Mouse (Mus musculus) ovary, adult 18-20 months (tissue): Measurements from ENCODE around the gene Ankrd12.

Experiments used
- DNase-seq: peaks from one replicate; pipeline ENCODE4 v3.0.0; 2022; ENCODE audit warnings: low spot score, mixed read lengths

The Ankrd12 gene

DNA sequence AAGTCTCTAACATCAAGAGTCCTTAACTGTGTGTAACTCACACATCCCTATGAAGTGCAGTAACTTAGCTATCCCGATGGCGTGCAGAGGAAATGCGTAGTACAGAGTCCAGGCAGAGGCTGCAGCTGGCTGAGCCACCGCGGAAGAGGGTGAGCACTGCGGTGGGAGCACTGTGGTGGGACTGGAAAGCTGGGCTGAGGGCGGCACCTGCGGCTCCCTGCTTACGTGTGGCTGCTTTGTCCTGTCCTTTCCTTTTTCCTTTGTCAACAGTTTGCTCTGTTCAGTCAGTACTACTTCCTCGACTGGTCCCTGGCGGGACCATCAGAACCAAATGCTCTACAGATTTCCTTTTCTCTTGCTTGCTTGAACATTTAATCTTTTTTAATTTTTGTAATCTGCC is 109.1 kb downstream of the Ankrd12 start:
- no peak for DNase-seq

GRCm38 (mm10) chr17:65962263-65962662 is 114.6 kb downstream of the Ankrd12 start:
- DNase-seq, result no peak

DNA sequence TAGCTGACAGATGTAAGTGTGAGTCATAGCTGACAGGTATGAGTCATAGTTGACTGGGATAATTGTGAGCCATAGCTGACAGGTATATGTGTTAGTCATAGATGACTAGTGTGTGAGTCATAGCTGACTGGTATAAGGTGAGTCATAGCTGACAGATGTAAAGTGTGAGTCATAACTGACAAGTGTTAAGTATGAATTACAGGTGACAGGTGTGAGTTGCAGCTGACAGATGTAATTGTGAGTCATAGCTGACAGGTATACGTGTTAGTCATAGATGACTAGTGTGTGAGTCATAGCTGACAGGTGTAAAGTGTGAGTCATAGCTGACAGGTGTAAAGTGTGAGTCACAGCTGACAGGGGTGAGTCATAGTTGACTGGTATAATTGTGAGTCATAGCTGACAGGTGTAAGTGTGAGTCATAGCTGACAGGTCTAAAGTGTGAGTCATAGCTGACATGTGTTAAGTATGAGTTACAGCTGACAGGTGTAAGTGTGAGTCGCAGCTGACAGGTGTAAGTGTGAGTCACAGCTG is 115.2 kb downstream of the Ankrd12 start:
- DNase-seq, result no peak

- no peak for DNase-seq
Observed at GRCm38 (mm10) chr17:65959011-65959410, 117.9 kb downstream of the Ankrd12 start.

DNA sequence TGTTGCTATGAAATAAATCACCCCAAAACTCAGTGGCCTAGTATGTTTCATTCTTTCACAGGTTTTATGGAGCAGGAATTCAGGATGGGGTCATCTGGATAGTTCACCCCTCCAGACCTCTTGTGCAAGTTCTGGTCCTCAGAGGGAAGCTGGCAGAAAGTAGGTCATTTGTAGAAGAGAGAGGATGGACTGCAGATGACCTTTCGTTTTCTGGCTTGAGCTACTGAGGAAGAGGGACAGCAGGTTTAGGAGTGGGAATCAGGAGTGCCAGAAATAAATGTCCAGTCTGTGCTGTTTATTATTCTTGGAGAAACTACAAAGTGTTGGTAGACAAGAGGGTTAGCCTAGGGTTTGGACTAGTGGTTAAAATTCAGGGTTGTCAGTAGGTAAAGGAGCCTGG is 118.5 kb downstream of the Ankrd12 start:
- no peak for DNase-seq

DNA sequence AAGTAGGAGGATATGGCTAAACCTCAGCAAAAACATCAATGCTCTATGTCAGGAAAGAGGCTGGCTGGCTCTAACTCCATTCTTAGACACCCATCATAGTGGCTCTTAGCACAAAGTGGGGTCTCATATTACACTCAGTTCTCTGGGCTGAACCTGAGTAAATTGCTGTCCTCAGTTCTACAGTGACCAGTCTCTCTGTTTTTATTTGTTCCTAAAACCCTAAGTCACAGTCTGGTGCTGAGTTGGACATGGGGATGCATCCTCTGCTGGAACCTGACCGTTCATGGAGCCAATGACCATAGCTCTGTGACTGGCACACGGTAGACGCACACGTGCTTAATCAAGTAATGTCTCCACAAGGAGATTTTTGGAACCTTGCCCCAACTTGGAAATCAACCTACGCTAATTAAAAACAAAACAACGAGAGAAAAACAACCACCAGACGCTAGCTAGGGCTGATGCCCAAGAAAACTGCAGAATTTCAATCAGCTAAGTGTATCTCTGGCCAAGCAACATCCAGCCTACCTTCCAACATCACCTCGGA is 119.0 kb downstream of the Ankrd12 start:
- DNase-seq, result no peak

DNA sequence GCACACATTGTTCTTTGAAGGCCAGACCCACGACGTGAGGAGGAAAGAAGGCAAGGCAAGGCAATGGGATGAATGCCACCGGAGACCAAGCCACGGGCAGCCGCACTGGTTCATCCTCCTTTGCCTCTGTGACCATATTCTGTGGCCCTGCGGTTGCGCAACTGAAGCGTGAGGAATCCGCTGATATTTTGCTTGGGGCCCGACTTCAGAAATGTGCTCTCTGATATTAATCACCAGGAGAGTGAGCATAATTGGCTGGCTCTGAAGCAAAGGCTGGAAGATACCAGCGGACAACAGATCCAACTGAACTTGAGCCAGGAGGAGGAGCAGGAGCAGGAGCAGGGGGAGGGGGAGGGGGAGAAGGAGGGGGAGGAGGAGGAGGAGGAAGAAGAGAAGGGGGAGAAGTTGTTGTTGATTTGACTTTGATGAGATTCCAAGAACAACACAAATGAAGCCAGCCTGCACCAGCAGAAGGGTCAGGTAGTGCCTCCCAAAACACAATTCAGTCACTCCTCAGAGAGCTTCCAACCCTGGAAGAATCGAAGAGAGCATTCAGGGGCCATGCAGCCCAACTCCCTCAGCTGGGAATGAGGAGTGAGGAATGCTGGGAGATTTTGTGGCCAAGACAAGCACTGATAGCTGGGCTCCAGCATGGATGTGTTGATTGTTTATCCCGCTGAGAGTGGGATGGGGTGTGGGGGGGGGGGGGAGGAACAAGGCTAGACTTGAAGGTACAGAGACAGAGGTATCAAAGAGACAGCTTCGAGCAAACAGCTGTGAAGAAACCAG is 119.7 kb downstream of the Ankrd12 start:
- peak; percentile 77 for DNase-seq

- DNase-seq, result no peak
Observed at GRCm38 (mm10) chr17:65956140-65956539, 120.7 kb downstream of the Ankrd12 start.

DNA sequence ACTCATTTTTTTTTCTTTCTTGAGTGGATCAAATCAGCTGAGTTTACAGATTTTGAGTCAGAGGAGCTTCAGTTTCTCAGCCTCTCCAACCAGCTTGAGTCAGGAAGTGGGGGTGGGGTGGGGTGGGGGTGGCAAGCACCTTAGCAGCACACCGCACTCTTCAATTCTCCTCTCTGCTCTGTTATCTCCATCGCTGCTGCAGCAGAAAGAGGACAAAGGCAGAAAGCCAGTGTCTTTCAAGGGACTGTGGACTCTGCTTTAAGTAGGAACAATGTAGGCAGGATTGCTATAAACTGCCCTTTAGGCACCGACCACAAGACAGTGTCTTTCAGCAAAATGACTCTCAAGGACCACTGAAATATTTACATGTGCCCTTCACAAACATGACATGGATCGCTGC is 122.9 kb downstream of the Ankrd12 start:
- no peak for DNase-seq

GRCm38 (mm10) chr17:65952083-65952482 is 124.8 kb downstream of the Ankrd12 start:
- no peak for DNase-seq

DNA sequence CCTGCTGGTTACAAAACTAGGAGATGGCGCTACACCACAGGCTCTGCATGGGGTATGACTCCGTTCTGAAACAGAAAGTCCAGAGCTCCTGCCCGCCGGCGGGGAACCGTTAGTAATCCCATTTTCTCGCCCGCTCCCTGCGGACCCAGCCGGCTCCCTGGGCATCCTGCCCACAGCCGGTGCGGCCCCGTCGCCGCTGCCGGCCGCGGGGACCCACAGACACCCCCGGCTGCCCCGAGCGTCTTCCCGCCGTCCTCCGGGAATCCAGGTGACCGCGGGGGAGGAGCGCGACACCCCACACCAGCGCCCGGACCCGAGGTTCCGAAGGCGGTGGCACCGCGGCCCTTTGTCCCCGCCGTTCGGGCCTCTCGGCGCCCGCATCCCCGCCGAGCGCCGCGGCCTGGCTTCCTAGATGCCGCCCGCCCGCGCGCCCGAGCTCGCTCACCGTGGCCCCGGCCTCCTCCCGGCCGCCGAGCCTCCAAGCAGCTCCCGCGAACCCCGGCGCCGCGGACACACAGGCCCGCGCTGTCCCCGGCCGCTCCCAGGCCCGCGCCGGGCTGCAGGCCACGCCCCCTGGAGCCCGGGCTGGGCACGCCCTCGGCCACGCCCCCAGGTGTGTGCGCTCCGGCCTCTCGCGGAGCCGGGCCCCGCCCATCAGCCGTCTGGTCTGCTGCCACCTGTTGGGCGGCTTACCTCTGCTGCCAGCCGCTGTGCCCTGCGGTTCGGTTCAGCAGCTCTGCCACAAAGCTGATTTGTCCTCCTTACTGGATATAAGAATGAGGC is 126.1 kb downstream of the Ankrd12 start, which contains the start of gene Twsg1:
Gene Twsg1 (minus strand): TSS at position 605 of the 783 bp plus-strand sequence.
- DNase-seq, result peak; percentile 91

DNA sequence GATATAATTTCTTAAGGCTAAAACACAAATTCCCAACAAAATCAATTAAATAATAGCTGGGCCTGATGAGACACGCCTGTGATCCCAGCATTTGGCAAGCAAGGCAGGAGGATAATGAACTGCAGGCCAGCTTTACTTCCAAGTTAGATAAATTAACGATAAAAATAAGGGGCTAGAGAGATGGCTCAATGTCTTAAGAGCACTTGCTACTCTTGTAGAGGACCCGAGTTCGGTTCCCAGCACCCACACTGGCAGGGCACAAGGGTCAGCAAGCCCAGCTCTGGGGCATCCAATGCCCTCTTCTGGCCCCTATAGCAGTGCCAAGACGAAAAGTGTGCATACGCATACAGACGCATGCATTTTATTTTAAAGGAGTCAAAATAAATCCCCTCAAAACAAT is 126.7 kb downstream of the Ankrd12 start:
- DNase-seq, result no peak

DNA sequence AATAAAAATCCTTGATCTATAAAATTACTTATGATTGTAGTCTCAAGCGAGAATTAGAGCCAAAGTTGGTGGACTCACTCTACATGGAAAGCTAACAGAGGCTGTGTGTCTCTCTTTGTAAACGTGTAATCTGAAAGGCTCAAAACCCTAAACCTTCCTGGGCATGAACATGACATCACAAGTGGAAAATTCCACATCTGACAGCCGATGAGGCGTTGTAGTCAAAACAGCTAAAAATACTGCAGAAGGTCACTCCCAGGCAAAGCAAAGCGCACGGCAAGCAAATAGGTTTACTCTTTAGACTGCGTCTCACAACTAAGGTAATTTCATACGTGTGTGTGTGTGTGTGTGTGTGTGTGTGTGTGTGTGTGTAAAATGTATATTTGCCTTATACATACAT is 129.6 kb downstream of the Ankrd12 start:
- peak; percentile 30 for DNase-seq

DNA sequence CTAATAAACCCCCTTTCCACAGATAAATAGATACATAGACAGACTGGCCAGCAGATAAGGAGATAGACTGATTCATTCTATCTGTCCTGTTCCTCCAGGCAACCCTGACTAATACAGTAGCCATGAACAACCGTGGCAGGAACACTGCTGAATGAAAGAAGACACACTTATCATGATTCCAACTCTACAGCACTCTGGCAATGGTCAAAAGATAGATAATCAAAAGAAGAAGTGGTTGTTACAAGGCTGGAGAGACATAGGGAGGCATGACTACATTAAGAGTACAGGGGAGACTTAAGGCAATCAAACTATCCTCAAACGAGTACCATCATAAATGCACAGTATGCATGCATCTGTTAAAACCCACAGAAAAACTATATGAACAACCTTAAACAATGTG is 131.5 kb downstream of the Ankrd12 start:
- DNase-seq, result no peak

- no peak for DNase-seq
Observed at GRCm38 (mm10) chr17:65942394-65942793, 134.5 kb downstream of the Ankrd12 start.

- DNase-seq, result no peak
Observed at GRCm38 (mm10) chr17:65941275-65941674, 135.6 kb downstream of the Ankrd12 start.

GRCm38 (mm10) chr17:65940221-65940620 is 136.7 kb downstream of the Ankrd12 start:
- no peak for DNase-seq

DNA sequence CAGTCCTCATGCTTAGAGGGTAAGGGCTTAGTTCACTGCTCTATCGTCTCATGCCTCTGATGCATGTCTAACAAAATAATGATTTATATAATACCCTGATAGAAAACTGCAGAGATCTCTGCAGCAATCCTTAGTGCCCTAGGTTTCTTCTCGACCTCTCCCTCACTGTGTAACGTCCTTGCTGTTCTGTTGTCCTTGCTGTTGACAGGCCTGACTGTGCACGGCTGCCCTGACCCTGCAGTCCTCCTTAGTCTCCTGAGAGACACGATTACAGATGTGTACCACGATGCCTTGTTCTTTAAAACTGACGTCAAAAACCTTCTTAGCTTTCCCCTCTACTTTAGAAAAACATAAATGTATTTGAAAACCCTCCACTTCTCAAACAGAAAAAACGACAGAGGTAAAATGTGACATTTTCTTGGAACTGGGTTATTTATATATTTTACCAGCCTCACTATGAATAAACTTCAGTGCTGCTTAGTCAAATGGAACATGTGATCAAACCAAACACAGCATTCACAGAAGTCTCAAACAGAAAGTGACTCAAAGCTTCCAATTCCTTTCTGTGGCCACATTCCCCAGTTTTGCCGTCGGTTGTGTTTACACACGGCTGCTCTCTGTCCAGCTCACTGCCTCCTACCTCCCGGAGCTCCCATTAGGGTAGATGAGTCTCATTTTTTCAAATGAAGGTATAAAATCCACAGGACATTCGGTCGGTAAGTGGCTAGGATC is 137.3 kb downstream of the Ankrd12 start:
- no peak for DNase-seq

DNA sequence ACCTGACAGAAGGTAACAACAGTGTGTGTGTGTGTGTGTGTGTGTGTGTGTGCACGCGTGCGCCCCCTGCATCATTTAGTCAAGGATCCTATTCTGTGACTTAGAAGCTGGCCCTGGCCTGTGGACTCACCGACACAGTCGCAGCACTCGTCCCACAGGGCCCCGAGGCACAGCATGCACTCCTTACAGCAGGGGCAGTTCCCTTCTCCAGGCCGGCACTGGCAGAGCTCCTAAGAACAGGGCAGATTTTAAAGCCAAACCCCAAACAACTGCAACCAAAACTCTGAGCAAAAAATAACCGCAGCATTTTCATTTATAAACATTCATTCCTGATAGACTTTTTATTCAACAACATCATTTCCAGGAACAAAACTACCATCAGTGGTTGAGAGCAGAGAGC is 139.2 kb downstream of the Ankrd12 start:
- no peak for DNase-seq

- no peak for DNase-seq
Observed at GRCm38 (mm10) chr17:65933741-65934140, 143.1 kb downstream of the Ankrd12 start.

DNA sequence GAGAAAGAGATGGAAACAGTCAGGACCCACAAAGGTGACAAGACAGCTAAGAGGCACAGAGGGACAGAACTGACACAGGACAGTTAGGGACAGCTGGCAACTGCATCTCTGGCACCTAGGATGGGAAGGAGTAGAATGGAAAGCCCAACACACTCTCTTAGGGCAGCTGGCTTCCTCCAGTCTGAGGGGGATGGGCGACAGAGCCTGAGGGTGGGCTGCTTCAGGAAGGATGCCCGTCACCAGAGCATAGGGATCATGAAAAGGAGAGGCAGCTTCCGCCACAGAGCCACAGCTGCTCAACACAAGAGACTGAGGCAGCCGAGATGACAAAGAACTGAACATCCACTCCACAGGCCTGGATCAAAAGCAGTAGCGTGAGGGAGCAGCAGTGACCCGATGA is 145.4 kb downstream of the Ankrd12 start:
- DNase-seq, result no peak

- peak; percentile 28 for DNase-seq
Observed at GRCm38 (mm10) chr17:65930960-65931359, 145.9 kb downstream of the Ankrd12 start.
